8 mouse cellular contexts compared by ENCODE assay signal in genomic region chr6:88044577-88045405, GRCm38 (mm10). TPM values are rescaled to one million over a fixed set of nuclear protein-coding genes. Genes with fewer than 3 reads are reported as not detected.
DNase-seq lines count a peak whose midpoint lies in the region; ATAC-seq lines count a peak whose summit lies in the region.

Rab7 (minus strand) TSS chr6:88045270.

- peak within 1 kb of the TSS; percentile 72 for H3K4me2 ChIP-seq in hindbrain, embryonic 14.5 days (replicated peaks)

- peak within 1 kb of the TSS; percentile 85 for H3K4me3 ChIP-seq in hindbrain, embryonic 14.5 days (replicated peaks; ENCODE audit: low read length)

- peak; percentile 98 for DNase-seq in R1 (ENCODE audit: low read depth, low spot score)
- peak; percentile 95 to 97 for DNase-seq in cerebellum, postnatal 25 days
- peak; percentile 86 to 91 for DNase-seq in frontal cortex, postnatal 25 days (ENCODE audit: low spot score in 2 of 2)
- DNase-seq in hindbrain, embryonic 14.5 days (ENCODE audit: low spot score) = peak; percentile 95
- DNase-seq in layer of hippocampus, postnatal 36 days = peak; percentile 95 to 97
- DNase-seq in lung, postnatal 36 days = peak; percentile 98
- peak; percentile 98 for DNase-seq in retina, postnatal 1 day
- DNase-seq in urinary bladder, adult 18-20 months (ENCODE audit: low spot score in 2 of 2) = peak; percentile 90 to 96

- no peaks in the 10 kb centered on the region for H3K36me3 ChIP-seq in hindbrain, embryonic 14.5 days (replicated peaks; ENCODE audit: control insufficient read depth, insufficient read depth)

- peaks cover 9% of the 10 kb centered on the region; the same call in 1 of the 2 replicates for H3K27me3 ChIP-seq in hindbrain, embryonic 14.5 days (ENCODE audit: control insufficient read depth, insufficient read depth, low read length)

- ATAC-seq in hindbrain, embryonic 14.5 days (ENCODE audit: low FRiP score) = peak; percentile 99

- H3K4me1 ChIP-seq in hindbrain, embryonic 14.5 days (replicated peaks; ENCODE audit: control insufficient read depth, insufficient read depth, low read length) = peaks cover 24% of the 10 kb centered on the region

- peak within 1 kb of the TSS; percentile 89 for H3K27ac ChIP-seq in hindbrain, embryonic 14.5 days

- no peaks in the 10 kb centered on the region for H3K9me3 ChIP-seq in hindbrain, embryonic 14.5 days (ENCODE audit: control insufficient read depth, low read length)

- H3K9ac ChIP-seq in hindbrain, embryonic 14.5 days = peak within 1 kb of the TSS; percentile 96

- under 1% methylated on average over 77 of the region's 82 CpGs for WGBS in hindbrain, embryonic 14.5 days

RNA-seq across cellular contexts. Expression of gene Rab7, which starts in this region (rescaled TPM):
- 377 and 427 TPM in 2 replicates for polyA plus RNA-seq in hindbrain, embryonic 14.5 days (2014; fragmentation: Nextera tagmentation; extraction: Ambion mirVana)
- total RNA-seq in layer of hippocampus, postnatal 36 days (2021) = 100 to 1,000 TPM; 312 to 316 TPM

Comparison
In these comparisons a context has a peak if more than half of its experiments do, and no peak if none do; other contexts are left out.
1. Peak in every context shown above with its lines: DNase-seq, ATAC-seq, H3K4me3 ChIP-seq and H3K27ac ChIP-seq.